Mouse (Mus musculus) heart, embryonic 16.5 days (tissue): Measurements from ENCODE around the gene Haus4. TPM values are rescaled to one million over a fixed set of nuclear protein-coding genes. Genes with fewer than 3 reads are reported as not detected.

ENCODE experiments used
- ATAC-seq: fragments of 200-750 bp; cut with Nextera tagmentation; replicated peaks from 2 replicates; pipeline ENCODE4 v1.8.0; 2017; ENCODE audit warnings: moderate number of reproducible peaks; ENCODE audit not compliant: insufficient read depth, low FRiP score; ENCODE audit errors: extremely low read depth
- H3K27ac ChIP-seq: fragments of 300-500 bp; sonication (generic); 2 replicates; pipeline ENCODE4 v1.5.1; 2014; ENCODE audit warnings: mild to moderate bottlenecking, low read length, control low read depth, moderate library complexity
- H3K27me3 ChIP-seq: fragments of 300-500 bp; sonication (generic); 2 replicates; pipeline ENCODE4 v1.6.1; 2014; ENCODE audit warnings: low read length, mixed read lengths; ENCODE audit not compliant: control insufficient read depth, insufficient read depth
- H3K36me3 ChIP-seq: fragments of 300-500 bp; sonication (generic); 2 replicates; pipeline ENCODE4 v1.6.1; 2014; ENCODE audit not compliant: control insufficient read depth, insufficient read depth
- H3K4me1 ChIP-seq: fragments of 300-500 bp; sonication (generic); 2 replicates; pipeline ENCODE4 v1.6.1; 2014; ENCODE audit warnings: low read length, mixed read lengths; ENCODE audit not compliant: control insufficient read depth, insufficient read depth
- H3K4me2 ChIP-seq: fragments of 300-500 bp; sonication (generic); 2 replicates; pipeline ENCODE4 v1.6.1; 2014; ENCODE audit warnings: low read depth, mild to moderate bottlenecking, control low read depth, low read length
- H3K4me3 ChIP-seq: fragments of 300-500 bp; sonication (generic); 2 replicates; pipeline ENCODE4 v1.5.1; 2014; ENCODE audit warnings: mild to moderate bottlenecking, control low read depth, low read length
- H3K9ac ChIP-seq: fragments of 300-500 bp; sonication (generic); 2 replicates; pipeline ENCODE4 v1.6.1; 2014; ENCODE audit warnings: low read length, control low read depth
- H3K9me3 ChIP-seq: fragments of 300-500 bp; sonication (generic); replicated peaks from 2 replicates; pipeline ENCODE4 v1.6.1; 2016; ENCODE audit warnings: low read length; ENCODE audit not compliant: control insufficient read depth
- WGBS: fragments of 180-500 bp; shearing (Covaris S2); extraction: QIAGEN DNeasy Blood & Tissue Kit; methylation state at CpG from one replicate; pipeline ENCODE4 v1.1.7; 2014; 5-methylcytosine and 5-hydroxymethylcytosine counted together
- polyA plus RNA-seq: library from polyadenylated mRNA; unstranded; fragments of >200 nt; fragmentation: Nextera tagmentation; extraction: Ambion mirVana; gene quantifications from 2 replicates; pipeline ENCODE4 v1.2.1, GENCODE M21; 2015

The Haus4 gene
- polyA plus RNA-seq, 1 experiment from 2014 or later = 47.0 TPM

- Histone ChIP-seq H3K27ac (peak overlapping the region; percentile 87), H3K9ac (peak overlapping the region; percentile 89), H3K27me3 (no peaks in the 10 kb centered on the region), H3K4me2 (peak overlapping the region; percentile 85), H3K4me1 (peaks cover 16% of the 10 kb centered on the region), H3K4me3 (peak overlapping the region; percentile 81), H3K9me3 (peaks cover 7% of the 10 kb centered on the region; the same call in 1 of the 2 replicates), H3K36me3 (peaks cover 30% of the 10 kb centered on the region)
- 5% methylated on average over 17 of the region's 17 CpGs for WGBS
- no peak for ATAC-seq
These were observed 37.6 kb downstream of the Haus4 start for GRCm38 (mm10) chr14:54516710-54517310.

DNA sequence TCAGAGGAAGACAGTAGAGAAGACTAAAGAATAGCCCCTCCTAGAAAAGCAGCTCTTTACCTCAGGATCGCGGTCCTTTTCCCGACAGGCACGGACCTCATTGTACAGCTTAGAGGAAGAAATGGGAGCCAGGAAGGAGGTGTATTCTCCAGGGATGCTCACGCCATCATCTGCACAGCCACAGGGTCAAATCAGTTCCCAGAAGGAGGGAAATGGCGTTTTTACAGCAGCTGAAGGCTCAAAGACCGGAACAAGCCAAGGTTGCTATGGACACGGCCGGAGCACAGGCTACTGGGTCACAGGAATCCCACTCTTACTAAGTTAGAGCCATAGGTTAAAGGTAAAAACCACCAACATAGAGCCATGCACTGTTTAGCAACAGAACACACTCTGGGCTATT, 44.6 kb downstream of the Haus4 start:
- 90% methylated on average over 9 of the region's 9 CpGs for WGBS
- Histone ChIP-seq H3K4me2 (no peak overlapping the region), H3K27me3 (no peaks in the 10 kb centered on the region), H3K4me1 (no peaks in the 10 kb centered on the region), H3K9ac (no peak overlapping the region), H3K27ac (no peak overlapping the region), H3K4me3 (no peak overlapping the region), H3K9me3 (peaks cover 7% of the 10 kb centered on the region; the same call in 1 of the 2 replicates), H3K36me3 (peaks cover 75% of the 10 kb centered on the region)
- no peak for ATAC-seq

DNA sequence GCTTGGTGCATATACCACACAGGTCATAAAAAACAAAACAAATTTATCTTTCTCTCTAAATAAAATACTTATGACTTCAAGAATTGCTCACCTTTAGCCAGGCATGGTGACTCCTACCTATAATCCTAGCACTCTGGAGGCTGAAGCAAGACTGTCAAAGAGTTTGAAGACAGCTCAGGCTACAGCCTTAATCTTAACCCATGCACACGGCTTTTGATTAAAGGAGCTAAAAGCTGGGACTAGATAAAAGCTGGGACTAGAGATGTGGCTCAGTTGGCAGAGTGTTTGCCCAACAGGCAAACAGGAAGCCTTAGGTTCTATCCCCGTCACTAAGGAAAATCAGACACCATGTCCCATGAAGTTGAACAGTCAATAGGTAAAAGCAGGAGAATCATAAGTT, 51.3 kb downstream of the Haus4 start:
- H3K9me3 ChIP-seq = 0 out of 2 replicates have a peak, but pooled peaks cover 3% of the 10 kb centered on the region
- no peak overlapping the region for H3K9ac ChIP-seq
- no peak for ATAC-seq
- H3K4me3 ChIP-seq = no peak overlapping the region
- no peaks in the 10 kb centered on the region for H3K4me1 ChIP-seq
- H3K4me2 ChIP-seq = no peak overlapping the region
- H3K27ac ChIP-seq = no peak overlapping the region
- H3K27me3 ChIP-seq = no peaks in the 10 kb centered on the region
- 67% methylated on average over 2 of the region's 2 CpGs for WGBS
- H3K36me3 ChIP-seq = peaks cover 14% of the 10 kb centered on the region

DNA sequence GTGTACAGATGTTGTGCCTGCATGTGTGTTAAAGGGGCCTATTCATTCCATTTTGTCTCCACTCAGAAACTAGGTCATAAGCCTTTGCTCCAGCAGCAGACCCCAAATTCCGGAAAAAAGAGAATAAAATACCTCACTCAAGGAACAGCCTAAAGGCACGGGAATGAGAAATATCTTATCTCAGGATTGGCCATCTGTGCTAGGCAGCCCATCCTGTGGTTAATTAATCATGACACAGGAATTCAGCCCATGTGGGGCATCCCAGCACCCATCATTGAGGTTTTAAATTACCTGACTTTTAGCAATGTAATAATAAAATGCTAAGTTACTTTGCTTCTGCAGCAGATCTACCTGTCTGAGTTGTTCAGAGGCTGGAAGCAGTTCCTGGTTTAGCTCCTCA, 53.1 kb downstream of the Haus4 start:
- no peak overlapping the region for H3K27ac ChIP-seq
- ATAC-seq = no peak
- 0 out of 2 replicates have a peak, but pooled peaks cover 3% of the 10 kb centered on the region for H3K9me3 ChIP-seq
- H3K27me3 ChIP-seq = no peaks in the 10 kb centered on the region
- no peak overlapping the region for H3K4me2 ChIP-seq
- H3K9ac ChIP-seq = no peak overlapping the region
- WGBS = 60% methylated on average over 2 of the region's 2 CpGs
- H3K36me3 ChIP-seq = no peaks in the 10 kb centered on the region
- H3K4me1 ChIP-seq = no peaks in the 10 kb centered on the region
- no peak overlapping the region for H3K4me3 ChIP-seq

GRCm38 (mm10) chr14:54499330-54499729, 55.1 kb downstream of the Haus4 start:
- 0 out of 2 replicates have a peak, but pooled peaks cover 3% of the 10 kb centered on the region for H3K9me3 ChIP-seq
- no peak overlapping the region for H3K9ac ChIP-seq
- no peaks in the 10 kb centered on the region for H3K36me3 ChIP-seq
- no peak overlapping the region for H3K4me3 ChIP-seq
- 77% methylated on average over 2 of the region's 2 CpGs for WGBS
- 0 out of 2 replicates have a peak, but pooled peaks have one; percentile 45 for ATAC-seq
- H3K4me2 ChIP-seq = no peak overlapping the region
- H3K27ac ChIP-seq = no peak overlapping the region
- no peaks in the 10 kb centered on the region for H3K4me1 ChIP-seq
- no peaks in the 10 kb centered on the region for H3K27me3 ChIP-seq

GRCm38 (mm10) chr14:54496706-54497105, 57.7 kb downstream of the Haus4 start:
- Histone ChIP-seq H3K4me3 (no peak overlapping the region), H3K9ac (no peak overlapping the region), H3K4me2 (no peak overlapping the region), H3K9me3 (0 out of 2 replicates have a peak, but pooled peaks cover 3% of the 10 kb centered on the region), H3K4me1 (0 out of 2 replicates have a peak, but pooled peaks cover 3% of the 10 kb centered on the region), H3K27ac (no peak overlapping the region), H3K27me3 (no peaks in the 10 kb centered on the region), H3K36me3 (no peaks in the 10 kb centered on the region)
- no peak for ATAC-seq
- 77% methylated on average over 14 of the region's 14 CpGs for WGBS

DNA sequence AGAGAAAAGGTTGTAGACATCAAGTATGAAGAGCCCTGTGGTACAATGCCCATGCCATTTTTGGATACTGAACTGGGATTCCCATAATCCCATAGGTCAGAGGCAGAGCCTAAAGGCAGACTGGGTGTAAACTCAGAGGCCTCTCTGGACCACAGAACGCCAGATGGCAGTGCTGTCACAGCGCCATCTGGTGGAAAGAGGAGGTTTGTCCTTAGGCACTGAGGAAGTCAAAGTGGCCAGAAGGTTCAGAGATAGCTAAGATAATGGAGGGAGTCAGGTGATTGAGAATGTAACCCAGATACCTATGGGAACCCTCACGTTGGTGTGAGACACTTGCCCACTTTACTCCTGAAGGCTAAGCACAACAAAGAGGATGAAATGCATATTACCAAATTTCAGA, 60.2 kb downstream of the Haus4 start:
- H3K9ac ChIP-seq = no peak overlapping the region
- ATAC-seq = no peak
- no peak overlapping the region for H3K27ac ChIP-seq
- H3K4me2 ChIP-seq = no peak overlapping the region
- H3K27me3 ChIP-seq = no peaks in the 10 kb centered on the region
- H3K4me3 ChIP-seq = no peak overlapping the region
- H3K4me1 ChIP-seq = 0 out of 2 replicates have a peak, but pooled peaks cover 3% of the 10 kb centered on the region
- no peaks in the 10 kb centered on the region for H3K9me3 ChIP-seq
- WGBS = 3% methylated on average over 3 of the region's 3 CpGs
- H3K36me3 ChIP-seq = no peaks in the 10 kb centered on the region

- no peak overlapping the region for H3K9ac ChIP-seq
- WGBS = 66% methylated on average over 5 of the region's 5 CpGs
- no peaks in the 10 kb centered on the region for H3K9me3 ChIP-seq
- no peak overlapping the region for H3K4me2 ChIP-seq
- 0 out of 2 replicates have a peak, but pooled peaks cover 3% of the 10 kb centered on the region for H3K4me1 ChIP-seq
- no peak overlapping the region for H3K4me3 ChIP-seq
- H3K36me3 ChIP-seq = no peaks in the 10 kb centered on the region
- H3K27ac ChIP-seq = no peak overlapping the region
- ATAC-seq = no peak
- no peaks in the 10 kb centered on the region for H3K27me3 ChIP-seq
These were observed 61.2 kb downstream of the Haus4 start for GRCm38 (mm10) chr14:54493236-54493635.

DNA sequence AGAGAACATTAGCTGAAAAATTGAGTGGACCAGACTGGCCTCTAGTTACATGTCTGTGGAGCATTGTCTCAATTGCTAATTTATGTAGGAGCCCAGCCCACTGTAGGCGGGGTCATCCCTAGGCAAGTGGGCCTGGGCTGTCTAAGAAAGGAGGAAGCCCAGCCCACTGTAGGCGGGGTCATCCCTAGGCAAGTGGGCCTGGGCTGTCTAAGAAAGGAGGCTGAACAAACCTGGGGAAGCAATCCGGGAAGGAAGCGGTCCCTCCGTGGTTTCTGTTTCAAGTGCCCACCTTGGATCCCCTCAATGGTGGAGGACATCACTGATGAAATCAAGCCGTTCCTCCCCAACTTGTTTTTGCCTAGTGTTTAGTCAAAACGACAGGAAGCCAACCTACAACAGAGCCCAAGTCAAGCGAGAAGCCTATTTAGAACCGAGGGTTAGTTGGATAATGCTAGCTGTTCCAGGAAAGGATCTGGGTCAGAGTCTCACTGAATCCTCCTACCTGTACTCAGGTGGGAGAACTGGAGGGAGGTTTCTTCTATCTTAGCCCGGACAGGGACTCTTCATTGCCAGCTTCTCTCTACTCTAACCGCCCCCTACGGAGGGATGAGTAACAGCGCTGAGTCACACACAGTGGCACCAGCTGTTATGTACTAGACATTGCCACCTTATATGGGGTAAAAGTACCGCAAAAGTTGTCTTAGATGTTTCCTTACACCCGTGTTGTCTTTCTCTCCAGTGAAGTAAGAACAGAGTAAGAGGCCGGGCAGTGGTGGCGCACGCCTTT, 61.9 kb downstream of the Haus4 start:
- Histone ChIP-seq H3K4me3 (no peak overlapping the region), H3K36me3 (no peaks in the 10 kb centered on the region), H3K4me1 (0 out of 2 replicates have a peak, but pooled peaks cover 3% of the 10 kb centered on the region), H3K9ac (no peak overlapping the region), H3K9me3 (no peaks in the 10 kb centered on the region), H3K27me3 (no peaks in the 10 kb centered on the region), H3K4me2 (no peak overlapping the region), H3K27ac (no peak overlapping the region)
- 0 out of 2 replicates have a peak, but pooled peaks have one; percentile 37 for ATAC-seq
- WGBS = 65% methylated on average over 18 of the region's 18 CpGs
